Mouse (Mus musculus): ENCODE measurements around the gene 2810021J22Rik. TPM values are rescaled to one million over a fixed set of nuclear protein-coding genes. Genes with fewer than 3 reads are reported as not detected.

2810021J22Rik gene
- polyA plus RNA-seq, 1 experiment from 2014 or later = 12.8 TPM

DNA sequence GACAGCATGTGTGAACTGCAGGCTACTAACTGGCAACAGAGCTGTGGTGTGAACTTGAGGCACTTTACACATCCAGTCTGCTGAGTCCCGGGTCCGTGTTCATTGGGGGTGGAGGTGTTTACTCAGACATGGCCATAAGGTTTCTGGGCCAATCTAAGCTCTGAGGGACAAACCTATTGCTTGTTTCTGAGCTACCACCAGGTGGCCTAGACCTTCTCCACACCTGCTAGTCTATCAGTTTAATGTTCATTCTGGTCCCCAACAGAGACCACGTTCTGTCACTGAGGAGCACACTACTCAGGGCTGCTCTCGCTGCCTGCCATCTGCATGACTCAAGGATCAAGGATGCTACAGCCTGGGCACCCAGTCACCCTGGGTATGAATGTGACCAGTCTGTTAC is 64.6 kb downstream of the 2810021J22Rik start:
- Histone ChIP-seq H3K27me3 (ENCODE audit: control insufficient read depth, insufficient read depth, low read length) (no peaks in the 10 kb centered on the region), H3K4me1 (replicated peaks; ENCODE audit: control insufficient read depth, insufficient read depth, low read length) (no peaks in the 10 kb centered on the region), H3K4me2 (ENCODE audit: low read depth, low read length, severe bottlenecking) (no peak overlapping the region), H3K4me3 (ENCODE audit: low read depth, low read length) (no peak overlapping the region), H3K9me3 (ENCODE audit: control insufficient read depth, low read length) (no peaks in the 10 kb centered on the region), H3K9ac (ENCODE audit: low read length) (no peak overlapping the region), H3K36me3 (ENCODE audit: control insufficient read depth, insufficient read depth, low read length) (peaks cover 14% of the 10 kb centered on the region), H3K27ac (ENCODE audit: low read depth, low read length) (no peak overlapping the region)
- WGBS = 78% methylated on average over 4 of the region's 4 CpGs
- DNase-seq (ENCODE audit: low spot score) = no peak
- no peak for ATAC-seq (replicated peaks; ENCODE audit: low FRiP score)

Other genes with a start within 250 kb of the 2810021J22Rik start
- gene Olfr323, start 236.7 kb upstream of the 2810021J22Rik start, polyA plus RNA-seq (2014; fragmentation: Nextera tagmentation; extraction: Ambion mirVana) = not detected in 2 replicates
- 0.55 and 0.60 TPM in 2 replicates for gene Trim58, start 226.8 kb upstream of the 2810021J22Rik start, polyA plus RNA-seq (2014; fragmentation: Nextera tagmentation; extraction: Ambion mirVana)
- gene Olfr322, start 208.4 kb upstream of the 2810021J22Rik start, polyA plus RNA-seq (2014; fragmentation: Nextera tagmentation; extraction: Ambion mirVana) = not detected in 2 replicates
- gene Olfr320, start 186.1 kb upstream of the 2810021J22Rik start, polyA plus RNA-seq (2014; fragmentation: Nextera tagmentation; extraction: Ambion mirVana) = not detected in 2 replicates
- gene Olfr319, start 168.1 kb upstream of the 2810021J22Rik start, polyA plus RNA-seq (2014; fragmentation: Nextera tagmentation; extraction: Ambion mirVana) = not detected in 2 replicates
- not detected in 2 replicates for gene Olfr318, start 143.2 kb upstream of the 2810021J22Rik start, polyA plus RNA-seq (2014; fragmentation: Nextera tagmentation; extraction: Ambion mirVana)
- not detected in 2 replicates for gene Olfr317, start 128.0 kb upstream of the 2810021J22Rik start, polyA plus RNA-seq (2014; fragmentation: Nextera tagmentation; extraction: Ambion mirVana)
- not detected in 2 replicates for gene Olfr316, start 114.5 kb upstream of the 2810021J22Rik start, polyA plus RNA-seq (2014; fragmentation: Nextera tagmentation; extraction: Ambion mirVana)
- gene Olfr315, start 94.0 kb upstream of the 2810021J22Rik start, polyA plus RNA-seq (2014; fragmentation: Nextera tagmentation; extraction: Ambion mirVana) = not detected in 2 replicates
- gene Olfr314, start 84.3 kb upstream of the 2810021J22Rik start, polyA plus RNA-seq (2014; fragmentation: Nextera tagmentation; extraction: Ambion mirVana) = not detected in 2 replicates
- gene Fam183b, start 65.3 kb upstream of the 2810021J22Rik start, polyA plus RNA-seq (2014; fragmentation: Nextera tagmentation; extraction: Ambion mirVana) = 1.8 and 2.0 TPM in 2 replicates
- gene Olfr313, start 52.2 kb upstream of the 2810021J22Rik start, polyA plus RNA-seq (2014; fragmentation: Nextera tagmentation; extraction: Ambion mirVana) = 0.07 TPM in 1 of 2 replicates, not detected in the other
- not detected in 2 replicates for gene Olfr312, start 38.0 kb upstream of the 2810021J22Rik start, polyA plus RNA-seq (2014; fragmentation: Nextera tagmentation; extraction: Ambion mirVana)
- not detected in 2 replicates for gene Olfr311, start 28.0 kb upstream of the 2810021J22Rik start, polyA plus RNA-seq (2014; fragmentation: Nextera tagmentation; extraction: Ambion mirVana)
- 11.9 and 15.2 TPM in 2 replicates for gene Gm12258, start 20.1 kb upstream of the 2810021J22Rik start, polyA plus RNA-seq (2014; fragmentation: Nextera tagmentation; extraction: Ambion mirVana)
- 8.1 and 8.8 TPM in 2 replicates for gene Zfp39, start 37.0 kb downstream of the 2810021J22Rik start, polyA plus RNA-seq (2014; fragmentation: Nextera tagmentation; extraction: Ambion mirVana)
- gene Btnl10, start 50.7 kb downstream of the 2810021J22Rik start, polyA plus RNA-seq (2014; fragmentation: Nextera tagmentation; extraction: Ambion mirVana) = not detected in 2 replicates
- 386 and 426 TPM in 2 replicates for gene Rnf187, start 71.7 kb downstream of the 2810021J22Rik start, polyA plus RNA-seq (2014; fragmentation: Nextera tagmentation; extraction: Ambion mirVana)
- 84.9 and 93.6 TPM in 2 replicates for gene Hist3h2ba, start 81.7 kb downstream of the 2810021J22Rik start, polyA plus RNA-seq (2014; fragmentation: Nextera tagmentation; extraction: Ambion mirVana)
- gene Hist3h2a, start 87.5 kb downstream of the 2810021J22Rik start, polyA plus RNA-seq (2014; fragmentation: Nextera tagmentation; extraction: Ambion mirVana) = 52.9 and 54.1 TPM in 2 replicates
- 0.21 and 0.75 TPM in 2 replicates for gene Trim17, start 87.5 kb downstream of the 2810021J22Rik start, polyA plus RNA-seq (2014; fragmentation: Nextera tagmentation; extraction: Ambion mirVana)
- gene Trim11, start 110.9 kb downstream of the 2810021J22Rik start, polyA plus RNA-seq (2014; fragmentation: Nextera tagmentation; extraction: Ambion mirVana) = 17.3 and 20.5 TPM in 2 replicates